Mouse (Mus musculus): ENCODE measurements around the gene Trmt10a.
A peak's percentile ranks its signal among the peaks of the same experiment; 100 is the strongest.

Gene Trmt10a

GRCm38 (mm10) chr3:138134528-138134927 is 8.7 kb upstream of the Trmt10a start:
- DNase-seq (ENCODE audit: low read depth, low spot score), result no peak

- peak; percentile 24 for DNase-seq (ENCODE audit: low read depth, low spot score)
Observed at GRCm38 (mm10) chr3:138138146-138138545, 5.1 kb upstream of the Trmt10a start.

GRCm38 (mm10) chr3:138139663-138140062 is 3.6 kb upstream of the Trmt10a start:
- DNase-seq (ENCODE audit: low read depth, low spot score), result no peak

GRCm38 (mm10) chr3:138142052-138142732 is 1.1 kb upstream of the Trmt10a start:
- no peak for DNase-seq (ENCODE audit: low read depth, low spot score)

- no peak for DNase-seq (ENCODE audit: low read depth, low spot score)
Observed at GRCm38 (mm10) chr3:138142733-138143314, 424 bp upstream of the Trmt10a start.

GRCm38 (mm10) chr3:138144060-138144641 is 903 bp downstream of the Trmt10a start:
- no peak for DNase-seq (ENCODE audit: low read depth, low spot score)

GRCm38 (mm10) chr3:138144642-138145171 is 1.5 kb downstream of the Trmt10a start, which contains the start of gene Mttp:
Mttp (minus strand) TSS chr3:138144968.
- DNase-seq (ENCODE audit: low read depth, low spot score), result peak; percentile 90

- no peak for DNase-seq (ENCODE audit: low read depth, low spot score)
Observed at GRCm38 (mm10) chr3:138148811-138149210, 5.6 kb downstream of the Trmt10a start.

- no peak for DNase-seq (ENCODE audit: low read depth, low spot score)
Observed at GRCm38 (mm10) chr3:138155062-138155461, 11.8 kb downstream of the Trmt10a start.

DNA sequence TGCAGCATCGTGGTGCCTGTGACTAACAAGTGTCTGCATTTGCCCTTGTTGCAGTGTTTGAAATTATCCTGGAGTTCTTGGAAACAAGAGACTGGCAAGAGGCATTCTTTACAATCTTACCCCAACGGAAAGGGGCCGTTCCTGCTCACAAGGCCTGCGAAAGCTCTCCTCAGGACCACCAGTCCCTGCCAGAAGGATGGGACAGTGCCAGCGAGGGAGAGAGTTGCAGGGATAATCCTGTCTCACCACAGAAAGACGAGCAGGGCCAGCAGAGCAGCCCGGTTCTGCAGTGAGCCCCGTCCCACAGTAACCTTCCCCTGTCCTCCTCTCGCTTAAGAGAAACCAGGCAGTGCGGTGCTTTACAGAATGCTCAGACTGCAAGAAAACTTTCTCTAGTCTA is 13.4 kb downstream of the Trmt10a start:
- DNase-seq (ENCODE audit: low read depth, low spot score), result no peak

DNA sequence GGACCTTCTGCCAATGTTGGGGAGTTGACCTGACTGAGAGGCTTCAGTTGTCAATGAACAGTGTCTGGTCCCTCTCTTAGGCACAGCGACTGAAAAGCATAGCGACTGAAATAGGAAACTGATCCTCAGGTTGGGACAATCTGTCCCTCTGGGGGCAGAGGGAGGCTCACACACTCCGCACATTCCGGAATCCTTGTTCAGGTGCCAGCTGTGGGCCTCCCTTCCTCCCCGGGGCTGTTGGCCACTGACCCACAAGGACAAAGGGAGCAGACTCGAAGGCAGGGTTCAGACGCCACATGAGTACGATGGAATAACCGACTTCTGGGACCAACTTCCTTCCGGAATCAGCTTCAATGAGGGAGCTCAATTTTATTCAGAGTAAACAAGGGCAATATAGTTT is 18.4 kb downstream of the Trmt10a start:
- no peak for DNase-seq (ENCODE audit: low read depth, low spot score)

DNA sequence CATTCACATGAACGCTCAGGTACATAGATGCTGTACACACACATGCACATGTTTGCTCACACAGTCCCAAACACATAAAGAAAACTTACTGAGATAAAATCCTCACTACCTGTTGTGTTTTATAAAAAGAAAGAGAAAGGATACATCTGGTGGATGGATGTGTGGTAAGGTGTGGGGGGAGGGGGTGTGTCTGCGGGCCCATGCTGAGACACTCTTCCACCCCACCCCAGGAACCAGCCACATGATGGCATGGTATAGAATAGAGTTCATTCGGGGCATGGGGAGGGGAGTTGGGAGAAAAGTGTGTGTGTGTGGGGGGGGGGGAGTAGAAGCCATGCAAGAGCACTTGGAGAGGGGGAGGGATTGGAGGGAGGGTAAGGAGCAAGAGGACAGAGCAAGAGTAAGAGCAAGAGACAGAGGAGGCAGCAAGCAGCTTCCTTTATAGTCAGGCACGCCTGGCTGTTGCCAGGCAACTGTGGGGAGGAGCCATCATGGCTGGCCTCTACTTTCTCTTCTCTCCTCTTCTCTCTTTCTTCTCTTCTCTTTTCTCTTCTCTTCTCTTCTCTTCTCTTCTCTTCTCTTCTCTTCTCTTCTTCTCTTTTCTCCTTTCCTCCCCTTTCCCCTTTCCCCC is 19.4 kb downstream of the Trmt10a start:
- no peak for DNase-seq (ENCODE audit: low read depth, low spot score)

- DNase-seq (ENCODE audit: low read depth, low spot score), result peak; percentile 27
Observed at GRCm38 (mm10) chr3:138173291-138173690, 30.0 kb downstream of the Trmt10a start.

DNA sequence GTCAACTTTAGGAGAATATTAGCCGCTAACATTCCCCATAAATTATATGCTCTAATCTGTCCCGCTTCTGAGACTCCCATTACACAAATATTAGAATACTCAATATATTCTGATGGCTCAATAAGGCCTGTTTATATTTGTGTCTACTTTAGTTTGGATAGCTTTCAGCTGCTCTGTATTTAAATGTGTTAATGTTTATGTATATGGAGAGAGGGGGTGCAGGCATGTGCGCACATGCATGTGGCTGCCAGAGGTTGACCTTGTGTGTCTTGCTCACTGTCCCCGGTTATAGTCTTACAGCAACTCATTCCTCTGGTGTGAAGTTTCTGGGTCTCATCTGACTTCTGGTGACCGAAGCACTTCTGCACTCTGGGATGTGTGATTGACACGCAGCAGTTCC is 32.3 kb downstream of the Trmt10a start:
- no peak for DNase-seq (ENCODE audit: low read depth, low spot score)

- DNase-seq (ENCODE audit: low read depth, low spot score), result no peak
Observed at GRCm38 (mm10) chr3:138182019-138182418, 38.8 kb downstream of the Trmt10a start.

GRCm38 (mm10) chr3:138183371-138183770 is 40.1 kb downstream of the Trmt10a start:
- DNase-seq (ENCODE audit: low read depth, low spot score), result no peak

DNA sequence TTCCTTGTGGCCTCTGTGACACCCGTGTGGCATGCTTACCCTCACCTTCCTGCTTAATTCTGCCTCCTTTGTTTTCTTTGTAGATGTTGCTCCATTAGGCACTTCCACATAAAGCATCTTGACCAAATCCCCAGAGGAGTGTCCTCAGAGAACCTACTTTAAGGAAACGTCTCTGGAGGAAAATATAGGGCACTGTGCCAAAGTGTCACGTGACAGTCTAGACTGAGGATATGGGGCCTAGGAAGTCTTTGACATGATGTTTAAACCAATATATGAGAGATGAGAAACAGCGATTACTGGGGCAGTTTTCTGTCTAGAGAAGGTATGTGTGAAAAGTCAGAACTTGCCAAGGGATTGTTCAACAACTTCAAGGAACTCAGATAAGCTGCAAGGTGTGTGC is 42.0 kb downstream of the Trmt10a start:
- no peak for DNase-seq (ENCODE audit: low read depth, low spot score)

DNA sequence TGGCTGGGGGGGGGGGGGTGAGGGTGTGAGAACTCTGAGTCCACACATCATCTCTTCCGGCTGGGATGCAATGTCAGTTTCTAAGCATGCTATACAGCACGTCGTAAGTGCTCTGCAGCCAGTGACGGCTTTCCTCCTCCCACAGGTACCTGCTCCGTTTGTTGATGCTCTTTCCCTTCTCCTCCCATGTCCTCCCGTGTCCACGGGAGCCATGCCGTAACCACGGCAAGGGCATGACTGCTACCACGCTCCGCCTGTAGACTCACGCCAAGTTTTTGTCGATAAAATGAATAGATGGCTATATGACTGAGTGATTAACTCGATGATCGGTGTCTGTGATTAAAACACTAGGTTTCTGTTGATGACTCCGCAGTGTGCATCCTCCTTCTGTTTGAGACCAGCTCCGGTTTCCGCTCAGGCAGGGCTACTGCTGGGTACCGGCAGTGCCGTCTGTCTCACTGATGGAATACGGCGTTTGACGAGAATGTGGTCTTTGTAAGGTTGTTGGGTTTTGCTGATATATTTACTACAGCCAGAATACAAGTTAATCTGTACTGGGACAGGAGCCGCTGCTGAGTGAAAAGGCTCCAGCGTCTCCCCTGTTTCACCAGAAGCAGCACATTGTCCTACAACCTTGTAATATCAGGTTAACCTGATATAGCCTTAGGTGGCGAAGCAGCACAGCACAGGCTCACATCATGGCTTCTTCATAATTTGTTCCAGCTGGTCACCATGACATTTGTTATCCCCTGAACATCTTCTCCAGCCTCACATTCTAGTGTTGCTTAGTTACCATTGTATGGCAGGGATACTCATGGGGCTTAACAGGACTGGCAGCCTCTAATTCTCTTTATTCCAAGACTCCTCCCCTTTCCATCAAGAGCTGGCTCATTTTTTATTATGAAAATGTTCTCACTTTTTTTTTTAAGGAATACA is 43.0 kb downstream of the Trmt10a start:
- no peak for DNase-seq (ENCODE audit: low read depth, low spot score)

DNA sequence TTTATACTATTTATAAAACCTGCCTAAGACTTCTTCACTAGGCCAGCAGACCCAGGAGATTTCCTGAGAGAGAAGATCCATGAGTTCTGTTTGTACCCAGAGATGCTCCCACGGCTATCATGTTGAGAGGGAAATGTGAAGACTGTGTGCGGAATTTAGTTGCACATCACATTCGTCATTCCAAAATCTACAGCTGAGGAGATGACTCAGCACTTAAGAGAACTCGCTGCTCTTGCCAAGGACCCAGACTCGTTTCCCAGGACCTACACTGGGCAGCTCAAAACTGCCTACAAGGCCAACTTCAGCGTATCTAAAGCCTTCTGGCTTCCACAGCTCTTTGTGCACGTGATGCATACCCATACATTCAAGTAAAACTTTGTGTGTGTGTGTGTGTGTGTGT is 49.0 kb downstream of the Trmt10a start:
- no peak for DNase-seq (ENCODE audit: low read depth, low spot score)

GRCm38 (mm10) chr3:138193683-138194302 is 50.5 kb downstream of the Trmt10a start, which contains the start of gene 4930579F01Rik:
4930579F01Rik (minus strand) TSS chr3:138193825.
- DNase-seq (ENCODE audit: low read depth, low spot score), result no peak

DNA sequence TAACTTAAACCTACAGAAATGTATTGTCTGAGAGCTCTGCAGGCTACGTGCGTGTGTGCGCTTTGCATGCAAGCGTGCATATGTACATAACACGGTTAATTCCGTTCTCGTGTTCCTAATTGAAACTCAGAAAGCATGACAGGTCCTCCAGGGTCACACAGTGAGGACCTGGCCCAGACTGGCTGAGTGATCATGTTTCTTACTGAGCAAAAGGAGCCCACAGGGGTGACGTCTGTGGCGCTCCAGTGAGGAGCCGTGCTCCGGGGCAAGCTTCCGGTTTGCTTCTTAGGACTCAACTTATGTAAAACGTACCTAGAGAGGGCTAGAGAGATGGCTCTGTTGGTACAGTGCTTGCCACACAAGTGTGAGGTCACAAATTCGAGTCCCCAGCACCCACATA is 53.8 kb downstream of the Trmt10a start:
- DNase-seq (ENCODE audit: low read depth, low spot score), result no peak

Measured in A20 (cell line).